Mouse (Mus musculus) adrenal gland, postnatal 10 days (tissue): ENCODE measurements around the gene Ifna1. TPM values are rescaled to one million over a fixed set of nuclear protein-coding genes. Genes with fewer than 3 reads are reported as not detected.
A peak's percentile ranks its signal among the peaks of the same experiment; 100 is the strongest.

Experiments
- DNase-seq: peaks from one replicate; pipeline ENCODE4 v3.0.0; 2021; ENCODE audit warnings: mixed read lengths
- total RNA-seq, 2 experiments: library from RNA; stranded (reverse); gene quantifications; 2 replicates each; pipeline ENCODE4 v1.2.3; 2021

The Ifna1 gene
- total RNA-seq, 2 experiments from 2014 or later, result not detected

DNA sequence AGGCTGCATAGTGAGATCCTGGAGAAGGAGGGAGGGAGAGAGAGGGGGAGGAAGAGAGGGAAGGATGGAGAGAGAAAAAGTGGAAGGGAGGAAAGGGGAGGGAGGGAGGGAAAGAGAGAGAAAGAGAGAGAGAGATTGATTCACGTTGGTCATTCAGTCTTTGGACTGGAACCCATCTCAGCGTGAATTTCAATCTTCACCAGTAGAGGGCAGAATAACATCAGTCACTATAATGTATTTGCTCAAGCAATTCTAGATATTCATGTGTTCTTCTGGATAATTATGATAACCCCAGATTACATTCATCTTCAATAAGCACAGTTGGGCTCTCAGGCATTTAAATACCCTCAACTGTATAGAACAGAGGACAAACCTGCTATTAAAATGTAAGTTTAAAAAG lies 22.8 kb downstream of the Ifna1 start:
- peak; percentile 51 for DNase-seq

GRCm38 (mm10) chr4:88875435-88876095 lies 25.7 kb downstream of the Ifna1 start:
- no peak for DNase-seq

DNA sequence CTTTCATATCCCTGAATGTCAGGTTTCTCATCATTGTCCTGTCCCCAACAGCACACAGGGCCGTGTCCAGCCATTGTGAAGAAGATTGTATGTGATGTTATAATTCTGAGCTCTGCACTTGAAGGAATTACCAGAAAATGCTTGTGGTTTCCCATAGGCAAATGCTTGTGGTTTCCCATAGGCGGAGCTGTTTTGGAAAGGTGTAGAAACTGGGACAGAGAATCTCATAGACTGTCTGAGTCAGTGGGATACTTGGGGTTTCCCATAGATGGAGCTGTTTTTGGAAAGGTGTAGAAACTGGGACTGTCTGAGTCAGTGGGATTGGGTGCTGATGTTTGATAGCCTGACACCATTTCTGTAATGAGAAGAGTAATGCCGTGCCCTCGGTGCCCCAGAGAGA lies 26.6 kb downstream of the Ifna1 start:
- no peak for DNase-seq

- DNase-seq, result no peak
Measured at GRCm38 (mm10) chr4:88878246-88878645, 28.4 kb downstream of the Ifna1 start.

GRCm38 (mm10) chr4:88878772-88879171 lies 28.9 kb downstream of the Ifna1 start:
- no peak for DNase-seq

GRCm38 (mm10) chr4:88880101-88880500 lies 30.2 kb downstream of the Ifna1 start, which contains the start of gene Ifne:
Gene Ifne, minus strand, starts transcription at chr4:88880201.
- no peak for DNase-seq

DNA sequence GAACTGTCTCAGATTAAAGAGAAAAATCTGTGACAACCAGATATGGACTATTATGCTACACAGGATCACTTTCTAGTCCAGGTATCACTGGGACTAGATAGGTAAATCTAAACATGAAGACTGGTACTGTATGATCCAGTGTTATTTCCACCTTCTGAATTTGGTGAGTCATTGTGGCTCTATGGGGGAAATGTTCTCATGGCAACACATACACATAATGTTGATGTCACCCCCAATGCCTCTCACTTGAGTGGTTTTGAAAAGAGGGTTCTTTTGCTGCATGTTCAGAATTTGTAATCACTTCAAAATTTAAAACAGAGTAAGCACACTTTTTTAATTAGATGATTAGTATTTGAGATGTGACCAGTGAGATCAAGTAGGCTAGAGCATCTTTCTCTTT lies 38.3 kb downstream of the Ifna1 start:
- no peak for DNase-seq

- DNase-seq, result no peak
Measured at GRCm38 (mm10) chr4:88893201-88893754, 43.4 kb downstream of the Ifna1 start.

Other genes starting within 250 kb of the Ifna1 start
- not detected for gene Ifna12, start 246.7 kb upstream of the Ifna1 start, total RNA-seq
- gene C87499, start 215.7 kb upstream of the Ifna1 start, total RNA-seq, result not detected
- gene Ifna13, start 205.6 kb upstream of the Ifna1 start, total RNA-seq, result not detected
- not detected for gene Ifna16, start 173.2 kb upstream of the Ifna1 start, total RNA-seq
- gene Ifna2, start 166.2 kb upstream of the Ifna1 start, total RNA-seq, result not detected
- not detected for gene Ifnab, start 158.7 kb upstream of the Ifna1 start, total RNA-seq
- gene Gm26566, start 128.3 kb upstream of the Ifna1 start, total RNA-seq, result 1 to 10 TPM in 1 of 2 experiments, under 1 TPM in 1; 0.60 to 1.2 TPM
- gene Klhl9, start 127.6 kb upstream of the Ifna1 start, total RNA-seq, result 10 to 100 TPM; 74.5 to 81.4 TPM
- not detected for gene Gm13271, start 95.2 kb upstream of the Ifna1 start, total RNA-seq
- under 1 TPM in 1 of 2 experiments, not detected in 1; 0.24 TPM for gene Gm13283, start 90.0 kb upstream of the Ifna1 start, total RNA-seq
- gene Gm13290, start 76.3 kb upstream of the Ifna1 start, total RNA-seq, result not detected
- gene Gm13289, start 73.2 kb upstream of the Ifna1 start, total RNA-seq, result not detected
- not detected for gene Gm13272, start 70.2 kb upstream of the Ifna1 start, total RNA-seq
- gene Ifnz, start 68.0 kb upstream of the Ifna1 start, total RNA-seq, result not detected
- gene Gm13276, start 64.4 kb upstream of the Ifna1 start, total RNA-seq, result not detected
- gene Gm13277, start 61.5 kb upstream of the Ifna1 start, total RNA-seq, result not detected
- not detected for gene Gm13278, start 58.5 kb upstream of the Ifna1 start, total RNA-seq
- gene Gm13275, start 55.6 kb upstream of the Ifna1 start, total RNA-seq, result not detected
- gene Gm13279, start 52.7 kb upstream of the Ifna1 start, total RNA-seq, result not detected
- under 1 TPM in 1 of 2 experiments, not detected in 1; 0.21 TPM for gene Gm13285, start 50.4 kb upstream of the Ifna1 start, total RNA-seq
- gene Gm13287, start 46.8 kb upstream of the Ifna1 start, total RNA-seq, result not detected
- gene Gm13288, start 44.6 kb upstream of the Ifna1 start, total RNA-seq, result not detected
- not detected for gene Ifna7, start 33.9 kb upstream of the Ifna1 start, total RNA-seq
- not detected for gene Ifna11, start 30.1 kb upstream of the Ifna1 start, total RNA-seq
- not detected for gene Ifna6, start 22.7 kb upstream of the Ifna1 start, total RNA-seq
- not detected for gene Ifna5, start 14.6 kb upstream of the Ifna1 start, total RNA-seq
- gene Ifna4, start 8.2 kb upstream of the Ifna1 start, total RNA-seq, result not detected
- gene Ifne, start 30.1 kb downstream of the Ifna1 start, total RNA-seq, result not detected